Mouse (Mus musculus) forebrain, embryonic 11.5 days (tissue): ENCODE measurements around the gene Ssr2. TPM values are rescaled to one million over a fixed set of nuclear protein-coding genes. Genes with fewer than 3 reads are reported as not detected.
"Not testable (repeated sequence)": the region's sequence is repeated elsewhere in the genome, so short reads cannot be mapped to it uniquely, and the experiment has no call there.

Experiments
- ATAC-seq: fragments of 200-750 bp; cut with Nextera tagmentation; replicated peaks from 2 replicates; pipeline ENCODE4 v1.8.0; 2017; ENCODE audit warnings: moderate TSS enrichment; ENCODE audit not compliant: low FRiP score
- DNase-seq: peaks from one replicate; pipeline ENCODE4 v3.0.0-alpha.2; 2017; ENCODE audit warnings: low spot score
- H3K27ac ChIP-seq: fragments of 300-500 bp; sonication (generic); 2 replicates; pipeline ENCODE4 v1.5.1; 2014; ENCODE audit warnings: low read depth, low read length
- H3K27me3 ChIP-seq: fragments of 300-500 bp; sonication (generic); 2 replicates; pipeline ENCODE4 v1.6.1; 2014; ENCODE audit warnings: mild to moderate bottlenecking, low read length, mixed read lengths; ENCODE audit not compliant: control insufficient read depth, insufficient read depth
- H3K36me3 ChIP-seq: fragments of 300-500 bp; sonication (generic); 2 replicates; pipeline ENCODE4 v1.6.1; 2014; ENCODE audit warnings: mild to moderate bottlenecking, low read length, moderate library complexity, mixed read lengths; ENCODE audit not compliant: control insufficient read depth, insufficient read depth
- H3K4me1 ChIP-seq: fragments of 300-500 bp; sonication (generic); replicated peaks from 2 replicates; pipeline ENCODE4 v1.6.1; 2014; ENCODE audit warnings: low read length, mixed read lengths; ENCODE audit not compliant: control insufficient read depth, insufficient read depth
- H3K4me2 ChIP-seq: fragments of 300-500 bp; sonication (generic); 2 replicates; pipeline ENCODE4 v1.6.1; 2014; ENCODE audit warnings: low read depth, mild to moderate bottlenecking, low read length, moderate library complexity, mixed read lengths; ENCODE audit not compliant: severe bottlenecking
- H3K4me3 ChIP-seq: fragments of 300-500 bp; sonication (generic); 2 replicates; pipeline ENCODE4 v1.5.1; 2014; ENCODE audit warnings: low read depth, low read length
- H3K9ac ChIP-seq: fragments of 300-500 bp; sonication (generic); 2 replicates; pipeline ENCODE4 v1.6.1; 2014; ENCODE audit warnings: low read length
- H3K9me3 ChIP-seq: fragments of 300-500 bp; sonication (generic); 2 replicates; pipeline ENCODE4 v1.6.1; 2016; ENCODE audit warnings: low read length, mixed read lengths; ENCODE audit not compliant: control insufficient read depth
- WGBS: fragments of 180-500 bp; shearing (Covaris S2); extraction: QIAGEN DNeasy Blood & Tissue Kit; methylation state at CpG from one replicate; pipeline ENCODE4 v1.1.7; 2014; 5-methylcytosine and 5-hydroxymethylcytosine counted together
- polyA plus RNA-seq: library from polyadenylated mRNA; unstranded; fragments of >200 nt; fragmentation: Nextera tagmentation; extraction: Ambion mirVana; gene quantifications from 2 replicates; pipeline ENCODE4 v1.2.1, GENCODE M21; 2014

Gene Ssr2
- polyA plus RNA-seq, 1 experiment from 2014 or later = 142 TPM

- 76% methylated on average over 10 of the region's 10 CpGs for WGBS
- Histone ChIP-seq H3K27me3 (no peaks in the 10 kb centered on the region), H3K36me3 (peaks cover 2% of the 10 kb centered on the region; the same call in 1 of the 2 replicates), H3K9ac (no peak overlapping the region), H3K4me1 (no peaks in the 10 kb centered on the region), H3K4me3 (no peak overlapping the region), H3K27ac (no peak overlapping the region), H3K4me2 (no peak overlapping the region), H3K9me3 (no peaks in the 10 kb centered on the region)
- ATAC-seq (no peak), DNase-seq (no peak)
Measured at GRCm38 (mm10) chr3:88592942-88593576, 17.4 kb downstream of the Ssr2 start.

- WGBS = 74% methylated on average over 10 of the region's 10 CpGs
- no peak overlapping the region for H3K4me2 ChIP-seq
- no peaks in the 10 kb centered on the region for H3K4me1 ChIP-seq
- no peak overlapping the region for H3K27ac ChIP-seq
- ATAC-seq = no peak
- H3K9ac ChIP-seq = no peak overlapping the region
- no peaks in the 10 kb centered on the region for H3K9me3 ChIP-seq
- H3K4me3 ChIP-seq = no peak overlapping the region
- no peaks in the 10 kb centered on the region for H3K36me3 ChIP-seq
- no peak for DNase-seq
- no peaks in the 10 kb centered on the region for H3K27me3 ChIP-seq
Measured at GRCm38 (mm10) chr3:88593893-88594580, 18.4 kb downstream of the Ssr2 start.

GRCm38 (mm10) chr3:88596547-88596946 lies 20.9 kb downstream of the Ssr2 start:
- H3K36me3 ChIP-seq, H3K4me3 ChIP-seq, H3K27ac ChIP-seq, H3K9me3 ChIP-seq, H3K4me2 ChIP-seq, DNase-seq, H3K9ac ChIP-seq, H3K4me1 ChIP-seq, H3K27me3 ChIP-seq, ATAC-seq: not testable (repeated sequence)
- WGBS = 76% methylated on average over 4 of the region's 4 CpGs

- Histone ChIP-seq H3K4me2 (no peak overlapping the region), H3K27me3 (no peaks in the 10 kb centered on the region)
- WGBS = 73% methylated on average over 4 of the region's 4 CpGs
Measured at GRCm38 (mm10) chr3:88602466-88602865, 26.8 kb downstream of the Ssr2 start.

GRCm38 (mm10) chr3:88603714-88604161 lies 28.1 kb downstream of the Ssr2 start:
- DNase-seq (peak; percentile 80), ATAC-seq (no peak)
- H3K27ac ChIP-seq = no peak overlapping the region
- no peaks in the 10 kb centered on the region for H3K9me3 ChIP-seq
- no peak overlapping the region for H3K9ac ChIP-seq
- H3K27me3 ChIP-seq = no peaks in the 10 kb centered on the region
- 0 out of 2 replicates have a peak, but pooled peaks cover 3% of the 10 kb centered on the region for H3K4me1 ChIP-seq
- 31% methylated on average over 6 of the region's 6 CpGs for WGBS
- H3K4me2 ChIP-seq = no peak overlapping the region
- H3K4me3 ChIP-seq = no peak overlapping the region
- no peaks in the 10 kb centered on the region for H3K36me3 ChIP-seq

More at GRCm38 (mm10) chr3:88602466-88602865, 26.8 kb downstream of the Ssr2 start:
- Histone ChIP-seq H3K9me3 (no peaks in the 10 kb centered on the region), H3K4me3 (no peak overlapping the region), H3K4me1 (no peaks in the 10 kb centered on the region), H3K9ac (no peak overlapping the region), H3K36me3 (no peaks in the 10 kb centered on the region), H3K27ac (no peak overlapping the region)
- DNase-seq = no peak
- ATAC-seq = no peak

GRCm38 (mm10) chr3:88604863-88605262 lies 29.2 kb downstream of the Ssr2 start:
- no peak for ATAC-seq
- Histone ChIP-seq H3K27ac (no peak overlapping the region), H3K36me3 (no peaks in the 10 kb centered on the region), H3K4me1 (0 out of 2 replicates have a peak, but pooled peaks cover 3% of the 10 kb centered on the region), H3K4me2 (no peak overlapping the region), H3K9me3 (no peaks in the 10 kb centered on the region), H3K4me3 (no peak overlapping the region), H3K27me3 (no peaks in the 10 kb centered on the region), H3K9ac (no peak overlapping the region)
- 89% methylated on average over 7 of the region's 7 CpGs for WGBS
- no peak for DNase-seq

GRCm38 (mm10) chr3:88605666-88606065 lies 30.0 kb downstream of the Ssr2 start, which contains the start of gene Arhgef2:
Arhgef2 (plus strand) TSS chr3:88605966.
- not testable (repeated sequence) for H3K36me3 ChIP-seq, H3K4me3 ChIP-seq, H3K4me2 ChIP-seq, H3K9me3 ChIP-seq, H3K27me3 ChIP-seq, H3K4me1 ChIP-seq, ATAC-seq, H3K9ac ChIP-seq, H3K27ac ChIP-seq, DNase-seq
- WGBS = 95% methylated on average over 2 of the region's 2 CpGs

- H3K9me3 ChIP-seq = no peaks in the 10 kb centered on the region
- DNase-seq (peak; percentile 95), ATAC-seq (peak; percentile 92)
- H3K9ac ChIP-seq = peak overlapping the region; percentile 30
- peak overlapping the region; percentile 14; the same call in 1 of the 2 replicates for H3K4me3 ChIP-seq
- no peaks in the 10 kb centered on the region for H3K36me3 ChIP-seq
- H3K4me2 ChIP-seq = peak overlapping the region; percentile 46
- H3K4me1 ChIP-seq = 0 out of 2 replicates have a peak, but pooled peaks cover 3% of the 10 kb centered on the region
- H3K27me3 ChIP-seq = no peaks in the 10 kb centered on the region
- no peak overlapping the region for H3K27ac ChIP-seq
- 0% methylated on average over 19 of the region's 20 CpGs for WGBS
Measured at GRCm38 (mm10) chr3:88607065-88607757, 31.5 kb downstream of the Ssr2 start.
